Mouse (Mus musculus) megakaryocyte, adult 5-6 weeks (primary cell): ENCODE results near the gene Eef1b2. TPM values are rescaled to one million over a fixed set of nuclear protein-coding genes. Genes with fewer than 3 reads are reported as not detected.
"Not testable (repeated sequence)": the region's sequence is repeated elsewhere in the genome, so short reads cannot be mapped to it uniquely, and the experiment has no call there.

Source experiments
- ATAC-seq: 2 replicates; pipeline ENCODE4 v1.8.0; 2016; ENCODE audit warnings: mild to moderate bottlenecking, inconsistent platforms; ENCODE audit not compliant: poor library complexity, severe bottlenecking
- total RNA-seq, 2 experiments: library from RNA; stranded (forward) in 1 of 2; stranded (reverse) in 1 of 2; fragments of 153-499, 151-499 nt in 1 of 2; fragments of 221-1000, 200-1000 nt in 1 of 2; gene quantifications; 2 replicates each; pipeline versions ENCODE4 v1.2.3 to v1.2.4; 2015 to 2017

Gene Eef1b2
- total RNA-seq (2015) (882 and 903 TPM in 2 replicates), total RNA-seq (2017) (1,598 and 1,756 TPM in 2 replicates)

DNA sequence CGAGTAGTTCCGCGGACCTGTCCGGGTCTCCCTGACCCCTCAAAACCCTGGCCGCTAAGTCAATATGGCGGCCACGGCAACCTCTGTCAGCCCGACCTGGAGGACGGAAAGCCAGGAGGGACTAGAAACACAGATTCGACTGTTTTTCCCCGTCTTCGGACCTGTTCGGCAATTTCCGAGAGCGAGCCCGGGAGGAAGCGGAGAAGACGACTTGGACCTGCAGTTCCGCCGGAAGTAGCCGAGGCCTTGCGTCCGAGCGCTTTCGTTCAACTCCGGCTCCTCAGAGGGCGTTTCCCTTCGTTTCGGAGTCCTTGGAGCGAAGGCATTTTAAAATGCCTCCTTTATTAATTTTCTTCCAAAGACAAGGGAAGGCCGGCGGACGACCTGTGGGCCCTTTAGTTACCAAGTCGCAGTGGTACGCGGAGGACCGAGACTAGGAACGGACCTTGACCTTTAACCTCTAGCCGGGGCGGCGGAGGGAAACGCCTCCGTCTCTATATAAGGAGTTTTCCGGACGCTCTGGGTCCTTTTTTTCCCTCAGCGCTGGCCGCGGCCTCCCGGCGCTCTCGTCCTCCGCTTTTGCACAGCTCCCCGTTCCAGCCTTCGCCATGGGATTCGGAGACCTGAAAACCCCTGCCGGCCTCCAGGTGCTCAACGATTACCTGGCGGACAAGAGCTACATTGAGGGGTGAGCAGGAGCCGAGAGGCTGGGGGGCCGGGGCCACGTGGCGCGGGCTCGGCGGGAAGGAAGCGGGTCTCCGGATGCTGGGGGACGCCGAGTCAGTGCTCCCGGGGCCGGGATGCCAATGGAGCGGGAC lies at the start of gene Eef1b2, which contains the start of gene Ndufs1:
Eef1b2 (plus strand) TSS at position 222 of the 818 bp plus-strand sequence.
Ndufs1 (minus strand) TSS at position 230 of the 818 bp plus-strand sequence.
- peak; percentile 85 for ATAC-seq

- ATAC-seq, result no peak
Observed at GRCm38 (mm10) chr1:63129273-63129672, 47.4 kb upstream of the Eef1b2 start.

GRCm38 (mm10) chr1:63129857-63130690 lies 46.6 kb upstream of the Eef1b2 start:
- ATAC-seq, result peak; percentile 20; the same call in 1 of the 2 replicates

DNA sequence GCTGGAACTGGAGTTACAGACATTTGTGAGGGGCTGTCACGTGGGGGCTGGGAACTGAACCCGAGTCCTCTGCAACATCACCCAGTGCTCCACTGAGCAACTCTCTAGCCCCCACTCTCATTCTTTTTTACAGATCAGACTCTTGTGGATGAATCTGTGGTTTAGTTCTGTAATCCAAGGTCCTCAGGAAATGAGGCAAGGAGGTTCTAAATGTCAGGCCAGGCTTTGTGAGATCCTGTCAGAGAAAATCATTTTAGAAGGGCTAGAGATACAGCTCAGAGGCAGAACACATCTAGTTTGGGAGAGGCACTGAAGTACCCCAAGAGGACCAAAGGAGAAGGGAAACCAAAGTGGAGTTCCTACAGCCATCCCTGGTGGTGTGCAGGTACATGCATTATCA lies 45.7 kb upstream of the Eef1b2 start:
- ATAC-seq, result peak; percentile 45

DNA sequence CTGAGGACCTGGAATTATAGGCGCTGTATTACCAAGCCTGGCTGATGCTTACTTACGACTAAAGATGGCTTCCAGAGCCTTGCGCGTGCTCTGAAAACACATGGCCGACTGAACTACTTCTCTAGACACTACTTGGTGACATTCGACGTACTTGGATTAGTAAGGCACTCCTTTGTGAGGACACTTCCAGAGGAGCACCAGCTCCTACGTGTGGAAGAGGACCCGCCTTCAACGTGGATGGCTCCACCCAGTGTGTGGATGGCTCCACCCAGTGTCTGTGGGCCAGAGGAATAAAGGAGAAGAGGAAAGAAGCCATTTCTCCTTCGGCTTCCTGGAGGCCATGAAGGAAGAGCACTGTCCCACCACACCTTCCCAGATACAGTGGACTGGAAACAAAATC lies 44.9 kb upstream of the Eef1b2 start:
- no peak for ATAC-seq

- ATAC-seq, result no peak
Observed at GRCm38 (mm10) chr1:63134530-63134929, 42.1 kb upstream of the Eef1b2 start.

- ATAC-seq, result no peak
Observed at GRCm38 (mm10) chr1:63137971-63138370, 38.7 kb upstream of the Eef1b2 start.

DNA sequence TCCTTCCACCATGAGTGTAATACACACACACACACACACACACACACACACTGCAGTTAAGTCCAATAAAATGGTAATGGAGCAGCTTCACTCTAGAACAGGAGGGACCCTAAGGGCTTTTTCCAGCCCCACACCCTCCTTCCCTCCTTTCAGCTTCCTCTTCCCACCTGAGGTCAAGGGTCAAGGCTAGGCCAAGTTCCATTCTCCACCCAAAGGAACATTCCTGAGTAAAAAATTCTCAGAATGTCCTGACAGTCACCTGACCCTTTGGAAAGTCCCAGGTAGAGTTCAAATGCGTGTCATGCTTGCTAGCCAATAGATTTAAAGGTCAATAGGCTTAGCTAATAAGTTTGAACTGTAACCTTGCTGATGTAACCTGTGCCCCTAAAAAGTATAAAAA lies 38.0 kb upstream of the Eef1b2 start:
- not testable (repeated sequence) for ATAC-seq

DNA sequence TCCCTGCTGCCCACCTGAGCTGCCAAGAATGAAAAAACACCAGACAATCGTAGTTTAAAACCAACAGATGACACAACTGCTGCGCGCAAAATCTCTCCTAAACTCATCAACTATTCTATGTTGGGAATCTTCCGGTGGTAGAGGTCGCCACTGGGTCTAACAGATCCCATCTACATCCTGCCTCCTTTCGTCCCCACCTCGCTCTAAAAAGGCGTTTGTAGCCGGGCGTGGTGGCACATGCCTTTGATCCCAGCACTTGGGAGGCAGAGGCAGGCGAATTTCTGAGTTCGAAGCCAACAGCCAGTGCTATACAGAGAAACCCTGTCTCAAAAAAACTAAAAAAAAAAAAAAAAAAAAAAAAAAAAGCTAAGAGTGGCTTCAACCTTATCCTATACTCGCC lies 36.4 kb upstream of the Eef1b2 start:
- ATAC-seq, result no peak

GRCm38 (mm10) chr1:63168638-63169037 lies 8.0 kb upstream of the Eef1b2 start:
- ATAC-seq, result no peak

- ATAC-seq, result no peak
Observed at GRCm38 (mm10) chr1:63175853-63176252, 772 bp upstream of the Eef1b2 start.

DNA sequence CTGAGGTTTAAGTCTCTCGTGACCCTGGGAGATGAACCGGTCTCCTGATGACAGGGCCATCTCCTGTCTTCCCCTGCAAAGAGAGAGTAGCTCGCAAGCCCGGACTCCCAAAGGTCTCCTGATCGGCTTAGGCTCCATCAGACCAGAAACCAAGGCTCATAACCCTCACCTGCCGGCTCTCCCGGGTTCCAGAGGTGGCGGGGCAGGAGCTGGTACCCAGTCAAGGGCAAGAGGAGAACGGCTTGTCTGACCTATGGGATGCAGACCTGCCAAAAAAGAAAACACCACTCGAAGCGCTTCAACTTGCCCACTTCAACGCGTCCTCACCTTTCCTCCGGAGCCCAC lies 394 bp upstream of the Eef1b2 start:
- peak; percentile 17 for ATAC-seq

GRCm38 (mm10) chr1:63178308-63178707 lies 1.7 kb downstream of the Eef1b2 start:
- ATAC-seq, result no peak

DNA sequence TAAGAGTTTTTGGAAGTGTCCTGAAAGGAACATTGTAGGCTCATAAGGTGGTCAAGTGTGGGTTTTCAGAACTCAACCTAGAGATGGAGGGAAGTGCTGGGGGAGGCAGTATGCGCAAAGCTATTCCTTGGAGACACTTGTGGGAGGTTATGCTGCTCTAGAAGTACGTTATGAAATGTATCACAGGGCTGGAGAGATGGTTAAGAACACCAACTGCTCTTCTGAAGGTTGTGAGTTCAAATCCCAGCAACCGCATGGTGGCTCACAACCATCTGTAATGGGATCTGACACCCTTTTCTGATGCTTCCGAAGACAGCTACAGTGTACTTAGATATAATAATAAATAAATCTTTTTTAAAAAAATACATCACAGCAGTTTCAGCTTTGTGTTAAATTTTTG lies 3.5 kb downstream of the Eef1b2 start:
- no peak for ATAC-seq

- ATAC-seq, result not testable (repeated sequence)
Observed at GRCm38 (mm10) chr1:63180575-63180974, 4.0 kb downstream of the Eef1b2 start.

DNA sequence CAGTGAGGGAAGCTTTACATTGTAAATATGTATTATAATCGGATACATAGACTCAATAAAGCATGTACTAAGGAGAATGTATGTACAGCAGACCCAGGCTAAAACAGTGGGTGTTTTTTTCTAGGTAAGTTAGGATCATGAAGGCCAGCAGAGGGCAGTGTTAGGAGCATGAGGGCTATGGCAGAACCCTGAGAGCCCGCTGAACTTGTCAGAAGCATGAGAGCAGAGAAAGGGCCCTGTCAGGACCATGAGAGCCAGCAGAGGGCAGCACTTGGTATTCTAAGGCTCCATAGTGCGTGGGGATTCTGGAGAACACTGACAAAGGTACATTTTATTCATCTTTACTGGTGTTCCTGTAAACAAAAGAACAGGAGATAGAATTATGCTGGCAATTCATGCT lies 4.4 kb downstream of the Eef1b2 start:
- peak; percentile 78 for ATAC-seq

DNA sequence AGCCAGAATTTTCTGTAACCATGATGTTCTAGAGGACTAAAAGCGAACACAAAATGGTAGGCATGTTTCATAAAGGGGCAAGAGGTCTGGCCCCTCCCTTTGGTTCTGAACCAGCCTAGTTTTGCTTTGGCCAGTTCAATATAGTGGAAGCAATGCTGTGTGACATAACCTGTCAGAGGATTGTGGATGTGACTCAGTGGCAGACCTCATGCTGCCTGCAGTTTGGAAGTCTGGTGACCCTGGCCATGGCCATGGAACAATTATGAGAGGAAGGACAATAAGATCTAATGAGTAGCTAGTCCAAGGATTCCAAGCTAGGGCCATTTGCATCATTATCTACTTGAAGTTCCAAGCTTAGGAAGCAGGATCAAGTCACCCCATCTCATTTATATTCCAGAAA lies 4.9 kb downstream of the Eef1b2 start:
- ATAC-seq, result no peak

GRCm38 (mm10) chr1:63182212-63182611 lies 5.6 kb downstream of the Eef1b2 start:
- no peak for ATAC-seq

DNA sequence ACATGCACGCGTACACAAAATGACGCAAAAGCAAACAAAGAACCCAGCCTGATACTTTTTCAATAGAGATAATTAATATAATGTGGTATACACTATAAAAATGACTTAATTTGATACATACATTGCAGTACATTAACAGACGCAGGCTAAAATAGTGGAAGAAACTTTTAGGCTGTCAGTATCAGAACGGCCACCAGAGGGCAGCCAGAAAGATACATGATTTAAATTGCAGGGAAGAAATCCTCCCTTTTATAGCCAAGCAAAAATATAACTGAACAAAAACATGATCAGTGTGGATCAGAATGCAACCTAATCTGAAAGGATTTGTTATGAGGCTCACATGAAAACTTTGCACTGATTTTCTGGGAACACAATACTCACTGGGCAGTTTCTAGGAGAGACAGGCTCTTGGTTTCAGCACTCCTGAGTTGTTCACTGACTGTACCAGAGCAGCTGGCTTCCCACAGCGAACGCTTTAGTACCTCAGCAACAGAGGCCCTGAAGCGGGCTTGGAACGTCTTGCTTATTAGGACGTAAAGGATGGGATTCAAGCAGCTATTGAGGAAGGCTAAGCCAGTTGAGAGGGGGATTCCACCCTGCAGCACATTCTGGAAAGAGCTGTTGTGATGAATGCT lies 6.1 kb downstream of the Eef1b2 start:
- ATAC-seq, result no peak

GRCm38 (mm10) chr1:63185430-63185829 lies 8.8 kb downstream of the Eef1b2 start:
- ATAC-seq, result not testable (repeated sequence)

GRCm38 (mm10) chr1:63188536-63188935 lies 11.9 kb downstream of the Eef1b2 start:
- no peak for ATAC-seq
